Mouse (Mus musculus) adipocyte (in vitro differentiated cells): Measurements from ENCODE around the gene Flad1.
"Not testable (repeated sequence)": the region's sequence is repeated elsewhere in the genome, so short reads cannot be mapped to it uniquely, and the experiment has no call there.

Experiments used
- DNase-seq: peaks from one replicate; pipeline ENCODE4 v3.0.0-alpha.2; 2016; ENCODE audit warnings: low spot score

The Flad1 gene

GRCm38 (mm10) chr3:89411490-89412393 is at the start of gene Flad1:
Gene Flad1, minus strand, starts transcription at chr3:89411870.
- DNase-seq, result peak; percentile 100

GRCm38 (mm10) chr3:89458965-89459807 is 47.5 kb upstream of the Flad1 start:
- DNase-seq, result peak; percentile 93

GRCm38 (mm10) chr3:89458372-89458964 is 46.8 kb upstream of the Flad1 start:
- DNase-seq, result no peak

GRCm38 (mm10) chr3:89456726-89457665 is 45.3 kb upstream of the Flad1 start:
- DNase-seq, result peak; percentile 79

- DNase-seq, result peak; percentile 54
These were observed 44.2 kb upstream of the Flad1 start for GRCm38 (mm10) chr3:89455786-89456285.

- DNase-seq, result no peak
These were observed 42.9 kb upstream of the Flad1 start, which contains the start of gene Pmvk for GRCm38 (mm10) chr3:89454401-89455177. Gene Pmvk, plus strand, starts transcription at chr3:89454541.

GRCm38 (mm10) chr3:89451916-89452315 is 40.2 kb upstream of the Flad1 start:
- no peak for DNase-seq

GRCm38 (mm10) chr3:89449541-89449940 is 37.9 kb upstream of the Flad1 start:
- peak; percentile 66 for DNase-seq

- no peak for DNase-seq
These were observed 37.3 kb upstream of the Flad1 start for GRCm38 (mm10) chr3:89448720-89449537.

GRCm38 (mm10) chr3:89440691-89441090 is 29.0 kb upstream of the Flad1 start:
- no peak for DNase-seq

GRCm38 (mm10) chr3:89437269-89437668 is 25.6 kb upstream of the Flad1 start:
- DNase-seq, result no peak

- DNase-seq, result peak; percentile 82
These were observed 24.8 kb upstream of the Flad1 start, which contains the start of gene Pbxip1 for GRCm38 (mm10) chr3:89436176-89437113. Gene Pbxip1, plus strand, starts transcription at chr3:89436706.

- peak; percentile 50 for DNase-seq
These were observed 23.4 kb upstream of the Flad1 start for GRCm38 (mm10) chr3:89435041-89435440.

- DNase-seq, result no peak
These were observed 22.9 kb upstream of the Flad1 start for GRCm38 (mm10) chr3:89434532-89434931.

- DNase-seq, result no peak
These were observed 20.9 kb upstream of the Flad1 start for GRCm38 (mm10) chr3:89432606-89433005.

GRCm38 (mm10) chr3:89430171-89431159 is 18.8 kb upstream of the Flad1 start, which contains the start of gene Pygo2:
Gene Pygo2, plus strand, starts transcription at chr3:89430214.
- peak; percentile 93 for DNase-seq

GRCm38 (mm10) chr3:89429021-89429420 is 17.4 kb upstream of the Flad1 start:
- DNase-seq, result not testable (repeated sequence)
